Mouse (Mus musculus) forebrain, embryonic 14.5 days (tissue): ENCODE results near the gene Pcyt2. TPM values are rescaled to one million over a fixed set of nuclear protein-coding genes. Genes with fewer than 3 reads are reported as not detected.

Experiments
- ATAC-seq: fragments of 200-750 bp; cut with Nextera tagmentation; 2 replicates; pipeline ENCODE4 v1.8.0; 2017; ENCODE audit warnings: mild to moderate bottlenecking, moderate library complexity
- DNase-seq: peaks from one replicate; pipeline ENCODE4 v3.0.0-alpha.2; 2015; ENCODE audit warnings: low spot score
- H3K27ac ChIP-seq: fragments of 300-500 bp; sonication (generic); 2 replicates; pipeline ENCODE4 v1.5.1; 2014; ENCODE audit warnings: low read depth, mild to moderate bottlenecking, control low read depth, low read length, moderate library complexity
- H3K27me3 ChIP-seq: fragments of 300-500 bp; sonication (generic); replicated peaks from 2 replicates; pipeline ENCODE4 v1.6.1; 2014; ENCODE audit warnings: low read length, control low read depth, mixed read lengths; ENCODE audit not compliant: control insufficient read depth, insufficient read depth
- H3K36me3 ChIP-seq: fragments of 300-500 bp; sonication (generic); 2 replicates; pipeline ENCODE4 v1.6.1; 2014; ENCODE audit warnings: low read length, control low read depth; ENCODE audit not compliant: control insufficient read depth, insufficient read depth
- H3K4me1 ChIP-seq: fragments of 300-500 bp; sonication (generic); 2 replicates; pipeline ENCODE4 v1.6.1; 2014; ENCODE audit warnings: antibody characterized with exemption, low read length, control low read depth; ENCODE audit not compliant: control insufficient read depth, insufficient read depth
- H3K4me2 ChIP-seq: fragments of 300-500 bp; sonication (generic); 2 replicates; pipeline ENCODE4 v1.6.1; 2014; ENCODE audit warnings: mild to moderate bottlenecking, control low read depth, low read length
- H3K4me3 ChIP-seq: fragments of 300-500 bp; sonication (generic); 2 replicates; pipeline ENCODE4 v1.5.1; 2014; ENCODE audit warnings: low read depth, low read length, control low read depth
- H3K9ac ChIP-seq: fragments of 300-500 bp; sonication (generic); 2 replicates; pipeline ENCODE4 v1.6.1; 2014; ENCODE audit warnings: mild to moderate bottlenecking, low read length, control low read depth, moderate library complexity
- H3K9me3 ChIP-seq: fragments of 300-500 bp; sonication (generic); replicated peaks from 2 replicates; pipeline ENCODE4 v1.6.1; 2016; ENCODE audit warnings: low read length, control low read depth, mixed read lengths; ENCODE audit not compliant: control insufficient read depth
- WGBS: fragments of 180-500 bp; shearing (Covaris S2); extraction: QIAGEN DNeasy Blood & Tissue Kit; methylation state at CpG from one replicate; pipeline ENCODE4 v1.1.7; 2014; 5-methylcytosine and 5-hydroxymethylcytosine counted together
- polyA plus RNA-seq: library from polyadenylated mRNA; unstranded; fragments of >200 nt; fragmentation: Nextera tagmentation; extraction: Ambion mirVana; gene quantifications from 2 replicates; pipeline ENCODE4 v1.2.1, GENCODE M21; 2014

Pcyt2 gene
- polyA plus RNA-seq, 1 experiment from 2014 or later, result 113 TPM

DNA sequence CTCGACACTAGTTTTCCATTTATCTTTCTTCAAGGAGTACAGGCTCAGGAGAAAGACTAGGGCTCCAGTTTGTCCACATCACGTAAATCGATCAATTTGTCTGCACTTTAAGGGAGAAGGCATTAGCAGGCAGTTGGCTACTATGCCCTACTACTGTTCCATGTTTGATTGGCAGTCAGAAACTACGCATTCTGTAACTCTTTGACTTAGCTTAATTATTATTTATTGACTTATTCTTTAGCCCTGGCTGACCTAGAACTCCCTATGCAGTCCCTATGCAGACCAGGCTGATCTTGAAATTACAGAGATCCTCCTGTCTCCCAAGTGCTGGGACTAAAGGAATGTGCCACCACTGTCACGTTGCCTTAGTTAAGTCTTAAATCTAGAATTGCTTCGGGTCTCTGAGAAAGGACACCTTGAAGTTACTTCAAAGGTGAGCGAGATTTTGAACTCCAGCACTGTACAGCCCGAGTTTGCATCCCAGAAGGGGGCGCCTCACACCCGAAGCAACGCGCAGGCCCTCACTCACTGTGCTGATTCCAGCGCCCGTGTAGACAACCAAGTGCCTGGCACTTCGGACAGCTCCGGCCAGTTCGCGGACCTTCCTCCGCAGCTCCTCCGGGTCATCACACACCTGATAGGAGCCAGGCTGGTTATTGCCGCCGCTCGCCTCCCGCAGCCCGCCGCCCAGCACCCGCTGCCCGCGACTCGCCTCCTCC is 6.4 kb upstream of the Pcyt2 start:
- peak; percentile 54 for DNase-seq
- H3K4me2 ChIP-seq, result peak overlapping the region; percentile 95
- H3K27ac ChIP-seq, result peak overlapping the region; percentile 80
- no peaks in the 10 kb centered on the region for H3K27me3 ChIP-seq
- H3K36me3 ChIP-seq, result peaks cover 63% of the 10 kb centered on the region
- H3K4me1 ChIP-seq, result peaks cover 9% of the 10 kb centered on the region
- peak overlapping the region; percentile 87 for H3K9ac ChIP-seq
- 15% methylated on average over 27 of the region's 30 CpGs for WGBS
- ATAC-seq, result peak; percentile 73
- H3K9me3 ChIP-seq, result no peaks in the 10 kb centered on the region
- peak overlapping the region; percentile 98 for H3K4me3 ChIP-seq

DNA sequence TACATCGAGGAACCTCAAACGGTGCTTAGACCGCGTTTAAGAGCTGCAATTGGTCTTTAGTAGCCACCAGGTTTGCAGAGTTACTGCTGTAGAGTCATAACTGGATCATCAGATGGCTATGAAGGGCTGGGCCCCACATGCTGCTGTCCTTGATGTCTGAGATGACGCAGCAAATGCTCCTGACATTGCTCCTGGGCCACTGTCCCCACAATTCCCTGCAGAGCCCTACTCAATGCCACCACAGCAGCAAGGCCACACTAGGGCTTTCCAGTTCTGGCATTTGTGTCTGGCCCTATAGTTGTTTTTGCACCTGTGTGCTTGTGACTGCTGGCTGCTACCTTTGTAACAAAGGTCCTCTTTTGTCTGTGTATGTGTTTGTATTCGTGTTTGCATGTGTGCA is 5.1 kb upstream of the Pcyt2 start:
- 91% methylated on average over 6 of the region's 6 CpGs for WGBS
- Histone ChIP-seq H3K36me3 (peaks cover 64% of the 10 kb centered on the region), H3K4me1 (peaks cover 9% of the 10 kb centered on the region), H3K27ac (no peak overlapping the region), H3K9ac (no peak overlapping the region), H3K27me3 (no peaks in the 10 kb centered on the region), H3K9me3 (no peaks in the 10 kb centered on the region), H3K4me3 (no peak overlapping the region), H3K4me2 (no peak overlapping the region)
- DNase-seq, result no peak
- no peak for ATAC-seq

DNA sequence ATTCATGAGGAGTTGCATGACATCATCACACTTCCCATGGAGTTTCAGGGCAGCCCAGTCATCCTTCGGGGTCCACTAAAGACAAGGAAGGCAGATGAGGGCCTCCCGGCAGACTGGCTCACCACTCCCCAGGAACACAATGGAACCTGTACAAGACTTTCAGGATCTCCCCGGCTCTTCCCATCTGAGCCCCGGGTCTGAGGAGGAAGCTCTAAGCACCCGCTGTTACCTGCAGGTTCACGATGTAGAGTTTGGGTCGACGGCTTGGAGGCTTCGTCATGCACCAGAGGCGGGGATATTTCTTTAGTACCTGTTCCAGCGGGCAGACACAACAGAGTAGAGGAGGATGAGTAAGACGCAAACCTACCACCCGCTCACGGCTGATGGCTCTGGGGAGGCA is 2.5 kb upstream of the Pcyt2 start:
- no peak for DNase-seq
- no peak overlapping the region for H3K4me2 ChIP-seq
- peaks cover 15% of the 10 kb centered on the region for H3K4me1 ChIP-seq
- ATAC-seq, result no peak
- H3K36me3 ChIP-seq, result peaks cover 53% of the 10 kb centered on the region
- H3K4me3 ChIP-seq, result no peak overlapping the region
- H3K9ac ChIP-seq, result no peak overlapping the region
- H3K27me3 ChIP-seq, result no peaks in the 10 kb centered on the region
- no peak overlapping the region for H3K27ac ChIP-seq
- 93% methylated on average over 14 of the region's 14 CpGs for WGBS
- no peaks in the 10 kb centered on the region for H3K9me3 ChIP-seq

GRCm38 (mm10) chr11:120618619-120619535 is 1.1 kb upstream of the Pcyt2 start:
- Histone ChIP-seq H3K4me3 (no peak overlapping the region), H3K36me3 (peaks cover 58% of the 10 kb centered on the region), H3K27ac (no peak overlapping the region), H3K4me1 (peaks cover 9% of the 10 kb centered on the region), H3K4me2 (no peak overlapping the region), H3K9ac (no peak overlapping the region), H3K9me3 (no peaks in the 10 kb centered on the region), H3K27me3 (no peaks in the 10 kb centered on the region)
- DNase-seq, result no peak
- ATAC-seq, result no peak
- 93% methylated on average over 25 of the region's 25 CpGs for WGBS

DNA sequence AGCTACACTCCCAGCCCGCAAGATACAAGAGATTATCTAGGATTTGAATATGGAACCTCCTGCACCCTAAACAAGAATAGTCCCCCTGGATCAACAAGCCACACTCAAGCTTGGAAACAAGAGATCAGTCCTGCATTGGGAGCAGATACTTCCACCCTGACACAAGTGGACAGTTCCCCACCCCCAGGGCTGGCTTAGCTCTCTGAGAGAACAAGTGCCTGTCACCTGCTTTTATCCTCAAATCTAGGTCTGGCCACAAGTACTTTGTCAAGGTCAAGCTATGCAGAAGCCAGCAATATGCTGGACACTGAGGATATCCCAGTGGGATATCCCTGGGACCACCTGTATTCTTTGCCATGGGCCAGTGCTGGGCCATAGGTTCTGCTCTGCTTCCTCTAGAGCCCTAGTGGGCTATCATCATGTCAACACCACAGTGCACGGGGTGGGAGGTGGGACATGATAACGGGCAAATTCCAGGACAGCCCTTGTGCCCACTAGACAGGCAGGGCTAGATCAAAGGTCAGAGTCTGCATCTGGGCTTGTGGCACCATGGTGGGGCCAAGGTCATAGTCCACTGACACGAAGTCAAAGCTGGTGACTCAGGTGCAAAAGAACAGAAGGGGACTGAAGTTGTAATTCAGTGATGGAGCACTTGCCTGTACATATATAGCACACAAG is 980 bp downstream of the Pcyt2 start:
- H3K4me1 ChIP-seq, result peaks cover 8% of the 10 kb centered on the region
- H3K9ac ChIP-seq, result peak overlapping the region; percentile 90
- peak overlapping the region; percentile 82 for H3K4me2 ChIP-seq
- DNase-seq (no peak), ATAC-seq (no peak)
- H3K4me3 ChIP-seq, result peak overlapping the region; percentile 84
- WGBS, result 53% methylated on average over 4 of the region's 4 CpGs
- H3K36me3 ChIP-seq, result peaks cover 62% of the 10 kb centered on the region
- 0 out of 2 replicates have a peak overlapping the region, but pooled peaks have one; percentile 60 for H3K27ac ChIP-seq
- no peaks in the 10 kb centered on the region for H3K9me3 ChIP-seq
- no peaks in the 10 kb centered on the region for H3K27me3 ChIP-seq

DNA sequence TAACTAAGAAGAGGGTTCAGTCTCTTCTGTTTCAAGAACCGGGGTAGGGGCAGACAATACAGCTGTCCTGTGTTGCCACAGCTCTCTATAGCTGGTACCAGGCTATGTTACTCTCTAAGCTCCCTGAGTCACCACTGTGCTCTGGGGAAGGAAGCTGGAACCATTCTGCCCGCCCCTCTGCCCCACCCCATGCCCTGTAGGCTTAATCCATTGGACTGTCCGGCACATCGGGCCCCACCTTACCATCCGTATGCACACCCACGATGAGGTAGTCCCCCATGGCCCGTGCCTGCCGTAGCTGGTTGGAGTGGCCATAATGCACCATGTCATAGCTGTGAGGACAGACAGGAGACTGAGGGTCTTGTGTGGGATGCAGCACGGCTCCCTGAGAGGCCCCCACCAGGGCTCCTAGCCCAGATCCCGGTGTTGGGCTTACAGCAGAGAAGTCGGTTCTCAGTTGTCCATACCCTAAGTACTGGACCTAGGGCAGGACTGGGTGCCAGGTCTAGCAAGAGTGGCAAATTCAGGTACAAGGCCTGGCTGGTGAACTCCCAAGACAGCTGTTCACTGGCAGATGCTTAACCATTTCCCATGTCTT is 2.0 kb downstream of the Pcyt2 start:
- no peaks in the 10 kb centered on the region for H3K9me3 ChIP-seq
- DNase-seq (no peak), ATAC-seq (no peak)
- WGBS, result 93% methylated on average over 11 of the region's 11 CpGs
- no peak overlapping the region for H3K27ac ChIP-seq
- peaks cover 62% of the 10 kb centered on the region for H3K36me3 ChIP-seq
- H3K9ac ChIP-seq, result peak overlapping the region; percentile 7; the same call in 1 of the 2 replicates
- H3K4me2 ChIP-seq, result no peak overlapping the region
- H3K27me3 ChIP-seq, result no peaks in the 10 kb centered on the region
- H3K4me3 ChIP-seq, result no peak overlapping the region
- peaks cover 8% of the 10 kb centered on the region for H3K4me1 ChIP-seq

DNA sequence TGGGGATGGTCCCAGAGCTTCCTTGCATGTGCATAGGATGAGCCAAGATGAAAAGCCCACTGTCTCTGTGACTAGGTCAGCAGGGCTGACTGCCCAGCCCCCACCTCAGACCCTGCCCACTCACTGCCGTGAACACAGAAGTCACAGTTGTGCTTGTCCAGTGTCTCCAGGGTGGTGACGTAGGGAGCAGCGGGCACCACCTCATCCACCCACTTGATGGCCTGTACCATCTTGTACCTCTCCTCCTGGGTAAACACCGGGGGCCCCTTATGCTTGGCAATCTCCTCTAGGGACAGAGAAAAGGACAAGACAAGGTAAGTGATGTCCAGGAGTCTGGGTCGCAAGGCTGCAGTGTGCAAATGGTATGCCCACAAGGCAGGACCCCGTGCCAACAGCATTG is 2.6 kb downstream of the Pcyt2 start:
- no peak for DNase-seq
- Histone ChIP-seq H3K4me1 (peaks cover 8% of the 10 kb centered on the region), H3K4me3 (no peak overlapping the region), H3K27ac (no peak overlapping the region), H3K27me3 (no peaks in the 10 kb centered on the region), H3K9me3 (no peaks in the 10 kb centered on the region), H3K36me3 (peaks cover 62% of the 10 kb centered on the region), H3K4me2 (no peak overlapping the region), H3K9ac (no peak overlapping the region)
- WGBS, result 99% methylated on average over 6 of the region's 6 CpGs
- ATAC-seq, result no peak

- H3K27ac ChIP-seq, result no peak overlapping the region
- H3K9ac ChIP-seq, result no peak overlapping the region
- DNase-seq (no peak), ATAC-seq (no peak)
- H3K9me3 ChIP-seq, result no peaks in the 10 kb centered on the region
- H3K4me3 ChIP-seq, result no peak overlapping the region
- H3K36me3 ChIP-seq, result peaks cover 60% of the 10 kb centered on the region
- H3K4me2 ChIP-seq, result no peak overlapping the region
- H3K4me1 ChIP-seq, result peaks cover 8% of the 10 kb centered on the region
- 0 out of 2 replicates have a peak, but pooled peaks cover 3% of the 10 kb centered on the region for H3K27me3 ChIP-seq
- WGBS, result 86% methylated on average over 8 of the region's 8 CpGs
Observed at GRCm38 (mm10) chr11:120613976-120614375, 3.8 kb downstream of the Pcyt2 start.
